Mouse (Mus musculus): Measurements from ENCODE around the gene Larp4.

GRCm38 (mm10) chr15:99937841-99938240, 32.0 kb upstream of the Larp4 start:
- TF ChIP-seq CTCF (IDR thresholded peaks at IDR 0.05; ENCODE audit: control insufficient read depth, insufficient read depth, insufficient read length): no peak
- no peak for TF ChIP-seq MYOD1 (IDR thresholded peaks at IDR 0.05; ENCODE audit: control insufficient read depth, insufficient read length, low read depth)
- no peak for TF ChIP-seq USF1 (IDR thresholded peaks at IDR 0.05; ENCODE audit: low read depth)
- no peak for TF ChIP-seq CEBPB (IDR thresholded peaks at IDR 0.05; ENCODE audit: low read depth)

Measured in C2C12 (cell line).